Mouse (Mus musculus) liver (tissue): Measurements from ENCODE around the gene Sntb2.
A peak's percentile ranks its signal among the peaks of the same experiment; 100 is the strongest.

ENCODE experiments used
- DNase-seq: peaks from one replicate; pipeline ENCODE4 v3.0.0-alpha.2; 2020; ENCODE audit warnings: mixed read lengths

Gene Sntb2

DNA sequence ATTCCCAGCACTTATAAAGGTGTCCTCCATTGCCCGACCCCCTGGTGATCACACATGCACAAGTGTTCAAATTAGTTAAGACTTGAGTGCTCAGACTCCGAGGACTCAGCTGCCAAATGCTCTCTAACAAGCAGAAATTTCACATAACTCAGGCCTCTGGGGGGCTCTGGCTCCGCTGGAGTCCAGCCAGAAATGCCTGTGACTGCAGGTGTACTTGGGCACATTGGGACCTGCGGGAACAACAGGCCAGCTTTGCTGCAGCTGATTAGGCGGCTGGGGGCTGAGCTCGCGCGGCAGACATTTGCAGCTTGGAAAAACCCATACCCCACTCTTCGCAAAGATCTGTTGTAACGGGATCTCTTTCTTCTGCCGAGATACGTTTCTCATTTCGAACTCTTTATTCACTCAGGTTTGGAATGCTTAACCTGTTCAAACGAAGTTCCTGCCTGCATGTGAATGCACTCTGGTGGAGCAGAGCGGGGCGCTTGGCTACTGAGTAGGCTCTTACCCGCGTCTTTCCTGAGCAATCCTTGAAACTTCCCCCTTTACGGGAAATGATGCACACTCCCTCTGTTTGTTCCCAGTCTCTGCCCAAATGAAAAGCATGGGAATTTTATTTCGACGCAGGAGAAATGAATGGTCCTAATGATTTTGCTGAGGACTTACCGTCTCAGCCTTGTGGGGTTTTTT, 3.0 kb upstream of the Sntb2 start:
- DNase-seq: peak; percentile 17

DNA sequence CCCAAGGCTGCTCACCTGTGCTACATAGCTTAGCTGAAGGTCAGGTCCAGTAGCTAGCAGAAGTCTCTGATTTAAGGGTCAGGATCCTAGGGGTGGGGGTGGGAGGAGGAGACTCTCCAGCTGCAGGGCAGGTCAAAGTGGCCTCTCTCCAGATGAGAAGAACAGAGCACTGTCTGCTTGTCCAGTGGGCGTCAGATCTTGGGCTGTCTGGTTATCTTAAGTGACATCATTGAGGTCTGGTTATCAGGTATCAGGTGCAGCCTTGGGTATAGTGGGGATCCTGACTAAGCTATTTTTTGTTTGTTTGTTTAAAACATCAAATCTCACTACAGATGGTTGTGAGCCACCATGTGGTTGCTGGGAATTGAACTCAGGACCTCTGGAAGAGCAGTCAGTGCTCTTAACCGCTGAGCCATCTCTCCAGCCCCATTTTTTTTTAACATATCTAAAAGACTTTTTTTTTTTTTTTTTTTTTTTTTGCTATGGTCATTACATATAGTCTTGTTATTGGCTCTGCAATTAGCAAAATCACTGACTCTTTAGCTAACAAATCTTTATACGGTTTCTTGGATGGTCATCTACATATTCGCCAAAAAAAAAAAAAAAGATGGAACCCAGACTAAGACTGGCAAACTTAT, 1.9 kb upstream of the Sntb2 start:
- DNase-seq: no peak

GRCm38 (mm10) chr8:106934226-106934977, 1.1 kb upstream of the Sntb2 start:
- no peak for DNase-seq

- peak; percentile 31 for DNase-seq
Measured at GRCm38 (mm10) chr8:106935899-106936477, 438 bp downstream of the Sntb2 start.

GRCm38 (mm10) chr8:106936478-106937051, 1.0 kb downstream of the Sntb2 start:
- DNase-seq: peak; percentile 6

GRCm38 (mm10) chr8:106937081-106937800, 1.7 kb downstream of the Sntb2 start:
- no peak for DNase-seq

GRCm38 (mm10) chr8:106941806-106942205, 6.3 kb downstream of the Sntb2 start:
- DNase-seq: no peak

DNA sequence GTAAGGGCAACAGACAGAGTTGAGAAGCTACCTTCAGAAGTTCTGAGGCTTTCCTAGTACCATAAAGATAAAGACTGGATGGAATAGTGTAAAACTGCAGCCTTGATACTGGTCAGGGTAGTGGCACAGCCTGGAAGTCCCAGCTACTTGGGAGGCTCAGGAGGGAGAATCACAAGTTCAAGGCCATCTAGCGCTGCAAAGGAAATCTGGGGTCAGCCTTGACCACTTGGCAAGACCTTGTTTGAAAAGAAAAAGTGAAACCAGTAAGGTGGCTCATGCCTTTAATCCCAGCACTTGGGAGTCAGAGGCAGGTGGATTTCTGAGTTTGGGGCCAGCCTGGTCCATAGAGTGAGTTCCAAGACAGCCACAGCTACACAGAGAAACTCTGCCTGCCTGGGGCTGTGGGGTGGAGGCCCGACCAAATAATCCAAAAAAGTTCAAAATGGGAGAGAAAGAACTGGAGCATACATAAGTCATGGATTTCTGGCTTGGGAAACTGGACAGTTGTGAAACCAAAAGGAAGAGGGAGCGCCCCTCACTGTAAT, 8.4 kb downstream of the Sntb2 start:
- no peak for DNase-seq

DNA sequence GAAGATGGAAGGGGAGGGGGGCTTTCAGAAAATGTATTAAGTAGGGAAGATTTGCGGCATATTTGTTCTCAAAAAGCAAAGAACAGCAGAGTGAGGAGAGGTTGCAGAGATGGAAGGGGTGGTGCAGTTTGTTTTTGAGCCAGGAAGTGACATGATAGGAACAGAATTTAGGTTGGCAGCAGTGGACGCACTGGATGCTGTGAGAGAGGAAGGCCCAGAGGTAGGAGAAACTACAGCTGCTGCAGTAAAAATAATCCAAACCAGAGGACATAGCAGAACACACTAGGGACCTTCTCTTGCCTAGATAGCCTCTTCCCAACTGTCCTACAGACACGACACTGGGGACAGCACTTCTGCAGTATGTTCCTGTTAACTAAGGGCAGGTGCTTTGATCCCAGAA, 9.2 kb downstream of the Sntb2 start:
- DNase-seq: no peak

- no peak for DNase-seq
Measured at GRCm38 (mm10) chr8:106948678-106949243, 13.2 kb downstream of the Sntb2 start.

- no peak for DNase-seq
Measured at GRCm38 (mm10) chr8:106951707-106952106, 16.2 kb downstream of the Sntb2 start.

GRCm38 (mm10) chr8:106953571-106953970, 18.0 kb downstream of the Sntb2 start:
- DNase-seq: no peak

- DNase-seq: no peak
Measured at GRCm38 (mm10) chr8:106957086-106957485, 21.5 kb downstream of the Sntb2 start.

- DNase-seq: no peak
Measured at GRCm38 (mm10) chr8:106958212-106958611, 22.7 kb downstream of the Sntb2 start.

DNA sequence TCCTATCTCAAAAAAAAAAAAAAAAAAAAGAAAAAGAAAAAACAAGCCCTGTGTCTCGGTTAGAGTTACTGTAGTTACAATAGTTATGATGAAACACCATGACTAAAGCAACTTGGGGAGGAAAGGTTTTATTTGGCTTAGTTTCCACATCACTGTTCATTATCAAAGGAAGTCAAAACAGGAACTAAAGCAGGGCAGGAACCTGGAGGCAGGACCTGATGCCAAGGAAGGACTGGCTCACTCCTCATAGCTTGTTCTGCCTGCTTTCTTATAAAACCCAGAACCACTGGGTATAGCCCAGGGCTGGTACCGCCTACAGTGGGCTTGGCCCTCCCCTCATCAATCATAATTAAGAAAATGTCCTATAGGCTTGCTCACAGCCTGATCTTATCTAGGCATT, 24.1 kb downstream of the Sntb2 start:
- no peak for DNase-seq

GRCm38 (mm10) chr8:106962322-106962721, 26.8 kb downstream of the Sntb2 start:
- no peak for DNase-seq

- no peak for DNase-seq
Measured at GRCm38 (mm10) chr8:106963365-106963764, 27.8 kb downstream of the Sntb2 start.

DNA sequence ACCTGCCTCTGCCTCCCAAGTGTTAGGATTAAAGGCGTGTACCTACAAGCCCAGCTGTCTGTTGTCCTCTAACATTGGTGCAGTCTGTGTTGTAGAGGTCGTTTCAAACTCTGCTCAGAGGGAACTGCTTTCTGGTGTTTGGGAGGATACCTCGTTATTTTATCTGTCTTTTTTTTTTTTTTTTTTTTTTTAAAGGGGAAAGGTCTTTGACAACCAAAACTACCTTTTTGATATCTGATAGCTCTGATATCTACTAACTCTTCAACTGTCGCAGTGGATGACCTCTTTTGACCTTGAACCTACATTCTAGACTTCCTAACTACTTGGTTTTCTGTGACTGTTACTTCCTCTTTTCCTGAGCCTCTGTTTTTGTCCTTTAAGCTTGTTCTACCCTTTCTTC, 29.0 kb downstream of the Sntb2 start:
- DNase-seq: no peak

DNA sequence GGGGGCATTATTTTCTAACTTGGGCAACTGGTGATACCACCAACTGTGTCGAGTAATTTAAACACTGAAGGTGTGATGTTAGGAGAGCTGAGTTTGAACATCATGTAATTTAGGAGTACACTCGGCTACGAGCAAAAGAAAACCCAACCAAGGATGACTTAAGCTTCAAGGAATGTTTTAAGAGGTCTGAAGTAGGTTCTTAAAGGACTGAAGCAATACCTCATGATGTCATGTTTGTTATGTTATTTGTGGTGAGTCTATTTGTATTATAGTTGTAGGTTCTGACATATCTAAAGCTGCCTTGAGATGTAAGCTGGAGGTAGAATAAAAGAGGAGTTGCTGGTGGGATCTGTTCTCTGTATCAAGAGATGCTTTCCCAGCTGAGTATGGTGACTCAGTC, 34.4 kb downstream of the Sntb2 start:
- DNase-seq: no peak

GRCm38 (mm10) chr8:106971916-106972315, 36.4 kb downstream of the Sntb2 start:
- DNase-seq: no peak

DNA sequence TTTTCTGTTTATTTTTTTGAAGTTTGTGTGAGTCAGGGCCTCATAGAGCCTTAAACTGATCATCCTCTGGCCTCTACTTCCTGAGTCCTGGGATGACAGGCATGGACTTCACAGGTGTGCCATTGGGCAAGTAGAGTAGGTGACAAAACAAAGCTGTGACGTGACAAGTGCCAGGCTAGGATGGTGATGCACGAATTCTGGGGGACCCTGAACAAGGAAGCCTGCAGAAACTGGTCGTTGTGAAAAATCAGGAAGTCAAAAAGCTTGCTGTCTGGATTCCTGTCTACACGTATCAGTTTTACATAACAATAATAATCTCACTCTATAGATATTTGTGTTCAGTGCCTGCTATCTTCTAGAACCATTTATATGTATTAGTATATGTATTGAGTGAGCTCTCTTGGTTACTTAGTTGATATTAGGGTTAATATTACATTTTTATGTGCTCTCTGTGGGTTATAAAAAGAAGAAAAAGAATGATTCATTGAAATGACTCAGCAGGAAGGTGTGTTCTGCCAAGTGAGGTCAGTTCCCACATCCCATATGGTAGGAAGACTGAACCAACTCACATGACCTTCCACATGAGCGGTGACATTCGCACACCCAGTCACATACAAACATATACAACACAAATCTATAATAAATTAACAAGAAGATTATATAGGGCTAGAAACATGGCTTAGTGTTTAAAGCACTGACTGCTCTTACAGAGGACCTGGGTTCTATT, 37.2 kb downstream of the Sntb2 start:
- DNase-seq: no peak
